Mouse (Mus musculus) v-Abl transformed pro-B cells (cell line): Measurements from ENCODE around the gene Zscan10.

Experiments used
- in situ Hi-C, 2 experiments: fragments of 400-800 bp; cut with MboI; formaldehyde crosslinking; loops; one replicate each; pipeline ENCODE4 v1.15.1; 2025; ENCODE audit not compliant: unreplicated experiment in 2 of 2

The Zscan10 gene

DNA sequence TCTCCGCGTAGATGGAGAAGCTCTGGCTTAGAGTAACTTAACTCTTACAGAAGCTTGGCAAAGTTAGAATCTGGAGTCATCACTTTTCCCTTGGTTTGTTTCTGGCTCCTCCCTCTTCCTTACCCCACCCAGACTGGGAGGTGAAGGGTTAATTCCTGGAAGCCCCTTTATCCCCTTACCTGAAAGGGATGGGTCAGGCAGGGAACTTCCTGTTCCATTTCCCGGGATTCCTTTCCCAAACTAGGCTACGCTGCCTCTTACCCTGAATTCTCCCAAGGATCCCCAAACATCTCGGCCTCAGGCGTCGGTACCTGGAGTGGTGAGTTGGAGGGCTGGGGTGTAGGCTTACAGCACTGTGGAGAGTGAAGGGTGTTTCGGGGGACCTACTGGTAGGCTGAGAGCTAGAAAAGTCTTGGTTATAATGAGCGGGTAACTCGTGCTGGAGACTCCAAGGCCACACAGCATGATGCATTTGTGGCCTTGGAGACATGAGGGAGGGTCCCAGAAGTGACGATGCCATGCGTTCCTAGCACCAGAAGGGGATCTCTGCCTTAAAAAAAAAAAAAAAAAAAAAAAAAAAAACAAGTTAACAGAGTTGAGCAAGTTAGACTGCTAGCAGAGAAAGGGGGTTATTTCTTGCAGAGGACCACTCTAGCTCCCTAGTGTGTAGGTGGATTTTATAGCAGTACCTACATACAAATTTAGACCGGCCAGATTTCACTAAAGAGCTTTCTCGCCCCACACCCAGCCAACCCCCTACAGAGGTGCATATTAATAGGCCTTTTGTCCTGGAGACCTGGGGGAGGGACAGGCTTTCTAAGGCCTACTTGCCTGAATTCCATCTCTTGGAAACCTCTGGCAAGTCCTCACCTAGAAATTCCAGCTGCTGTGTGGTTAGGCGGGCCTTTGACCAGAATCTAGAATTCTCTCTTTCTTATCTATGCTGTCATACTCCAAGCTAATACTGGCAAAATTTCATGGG lies at the start of gene Zscan10:
Zscan10 (plus strand) TSS at position 216 of the 982 bp plus-strand sequence.
- in situ Hi-C loops = loop anchor here in 1 of 2 experiments (5.0 kb wide), 1 partner anchor 34 kb away; no protein-coding TSS in a partner anchor

- in situ Hi-C loops = loop anchor here in 1 of 2 experiments (25.0 kb wide), 2 partner anchors 1139 to 1864 kb away; partner anchors contain the start of genes Gm10226 and Zfp946
These were observed 49.8 kb upstream of the Zscan10 start for GRCm38 (mm10) chr17:23550856-23551255.

DNA sequence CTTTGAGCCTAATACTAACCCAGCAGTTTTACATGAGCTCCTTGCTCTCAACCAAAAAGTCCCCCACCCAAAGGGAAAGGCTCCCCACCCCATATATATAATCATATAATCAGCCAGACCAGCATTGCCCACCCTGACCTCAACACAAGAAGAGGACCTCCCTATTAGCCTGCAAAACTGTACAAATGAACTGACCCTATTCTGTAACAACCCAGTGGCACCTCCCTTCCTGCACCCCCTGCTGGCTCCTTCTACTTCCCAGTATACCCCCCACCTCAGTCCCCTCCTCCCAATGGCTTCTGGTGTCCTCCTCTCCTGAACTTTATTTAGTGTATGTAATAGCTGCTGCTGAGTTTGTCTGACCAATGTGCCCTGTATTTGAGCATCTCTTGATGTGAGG lies 49.2 kb upstream of the Zscan10 start:
- in situ Hi-C loops = loop anchor here in 1 of 2 experiments (25.0 kb wide), 2 partner anchors 1139 to 1864 kb away; partner anchors contain the start of genes Gm10226 and Zfp946

DNA sequence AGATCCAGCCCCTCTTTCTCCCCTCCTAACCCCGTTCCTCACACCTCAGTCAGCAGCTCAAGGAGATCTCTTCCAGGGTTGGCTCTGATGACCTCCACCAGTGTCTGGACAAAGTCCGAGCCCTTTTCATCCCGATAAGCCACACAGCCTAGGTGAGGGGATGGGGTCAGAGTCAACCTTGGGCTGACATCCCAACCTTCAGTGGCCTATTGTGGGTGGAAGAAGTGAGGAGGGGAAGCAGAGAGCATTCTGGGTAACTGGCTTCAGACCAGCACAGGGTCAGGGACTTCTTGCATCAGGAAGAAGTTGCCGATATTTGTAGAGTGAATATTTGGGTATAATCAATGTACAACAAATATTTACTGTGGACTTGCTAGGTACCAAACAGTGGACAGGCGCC lies 48.7 kb upstream of the Zscan10 start:
- in situ Hi-C loops = loop anchor here in 1 of 2 experiments (25.0 kb wide), 2 partner anchors 1140 to 1865 kb away; partner anchors contain the start of genes Gm10226 and Zfp946

DNA sequence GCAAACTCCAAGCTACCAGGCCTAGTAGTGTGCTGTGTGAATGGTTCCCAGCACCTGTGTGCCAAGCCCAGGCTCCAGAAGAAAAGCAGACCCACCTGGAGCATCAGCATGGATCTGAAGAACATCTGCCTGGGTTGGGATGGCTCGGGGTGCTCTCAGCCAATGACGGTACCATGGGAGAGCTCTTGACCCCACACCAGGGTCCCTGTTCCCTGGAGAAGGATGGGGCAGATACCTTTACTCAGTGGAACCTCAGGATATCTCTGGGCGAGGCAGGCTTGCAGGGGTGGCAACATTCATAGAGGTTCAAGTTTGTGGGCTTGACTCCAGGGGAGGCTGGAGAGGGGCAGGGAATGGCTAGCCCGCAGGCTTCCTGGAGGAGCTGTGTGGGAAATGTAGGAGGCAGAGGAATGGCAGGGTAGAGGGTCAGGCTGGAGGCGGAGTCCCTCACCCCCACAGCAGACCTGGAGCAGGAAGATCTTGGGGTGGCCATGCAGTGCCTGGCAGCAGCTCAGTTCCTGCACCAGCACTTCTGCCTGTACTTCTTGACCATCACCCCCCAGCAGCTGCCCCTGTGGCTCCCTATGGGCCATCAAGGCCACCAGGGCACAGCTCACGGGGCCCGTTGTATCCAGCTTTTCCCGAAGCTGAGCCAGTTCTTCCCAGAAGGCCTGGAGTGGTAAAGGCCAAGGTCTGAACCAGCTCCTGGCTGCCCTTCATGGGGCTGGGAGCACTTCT lies 47.6 kb upstream of the Zscan10 start:
- in situ Hi-C loops = loop anchor here in 1 of 2 experiments (25.0 kb wide), 2 partner anchors 1141 to 1866 kb away; partner anchors contain the start of genes Gm10226 and Zfp946

DNA sequence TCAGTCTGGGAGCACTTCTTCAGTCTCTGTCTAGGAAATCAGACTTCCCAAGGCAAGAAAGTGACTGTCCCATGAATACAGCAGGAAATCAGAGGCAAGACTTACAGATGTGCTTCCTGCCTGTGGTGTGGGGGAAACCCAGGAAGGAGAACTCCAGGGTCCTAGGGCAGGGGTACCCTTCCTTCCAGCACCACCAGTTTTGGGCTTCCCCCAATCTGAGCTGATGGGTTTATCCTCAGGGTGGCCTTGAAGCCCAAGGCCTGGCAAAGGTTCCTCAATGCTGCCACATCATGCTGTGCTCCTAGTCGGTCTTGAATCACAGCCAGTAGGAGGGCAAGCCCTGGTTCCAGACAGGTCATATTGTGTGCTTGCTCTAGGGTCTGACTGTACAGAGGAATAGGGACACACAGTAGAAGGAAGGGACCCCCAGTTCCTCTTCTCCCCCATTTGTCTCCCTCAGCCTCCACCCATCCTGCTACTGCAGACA lies 47.0 kb upstream of the Zscan10 start:
- in situ Hi-C loops = loop anchor here in 1 of 2 experiments (25.0 kb wide), 2 partner anchors 1141 to 1866 kb away; partner anchors contain the start of genes Gm10226 and Zfp946

DNA sequence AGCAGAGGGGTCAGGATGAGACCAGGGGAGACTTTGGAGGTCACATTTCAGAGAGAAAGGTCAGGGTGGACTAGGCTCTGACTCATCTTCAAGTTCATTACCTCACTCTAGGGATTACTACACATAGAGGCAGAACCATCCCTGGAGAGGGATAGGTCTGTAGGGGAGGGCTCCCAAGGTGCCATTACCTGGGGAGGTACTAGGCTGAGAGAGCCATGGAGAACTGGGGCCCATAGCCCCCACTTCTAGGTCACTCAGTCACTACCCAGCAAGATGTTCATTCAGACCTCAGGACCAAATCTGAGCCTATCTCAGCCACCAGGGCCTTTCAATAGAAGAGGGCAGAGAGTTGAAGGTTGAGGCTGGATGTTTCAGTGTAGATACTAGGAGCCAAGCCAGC lies 46.3 kb upstream of the Zscan10 start:
- in situ Hi-C loops = loop anchor here in 1 of 2 experiments (25.0 kb wide), 2 partner anchors 1142 to 1867 kb away; partner anchors contain the start of genes Gm10226 and Zfp946

DNA sequence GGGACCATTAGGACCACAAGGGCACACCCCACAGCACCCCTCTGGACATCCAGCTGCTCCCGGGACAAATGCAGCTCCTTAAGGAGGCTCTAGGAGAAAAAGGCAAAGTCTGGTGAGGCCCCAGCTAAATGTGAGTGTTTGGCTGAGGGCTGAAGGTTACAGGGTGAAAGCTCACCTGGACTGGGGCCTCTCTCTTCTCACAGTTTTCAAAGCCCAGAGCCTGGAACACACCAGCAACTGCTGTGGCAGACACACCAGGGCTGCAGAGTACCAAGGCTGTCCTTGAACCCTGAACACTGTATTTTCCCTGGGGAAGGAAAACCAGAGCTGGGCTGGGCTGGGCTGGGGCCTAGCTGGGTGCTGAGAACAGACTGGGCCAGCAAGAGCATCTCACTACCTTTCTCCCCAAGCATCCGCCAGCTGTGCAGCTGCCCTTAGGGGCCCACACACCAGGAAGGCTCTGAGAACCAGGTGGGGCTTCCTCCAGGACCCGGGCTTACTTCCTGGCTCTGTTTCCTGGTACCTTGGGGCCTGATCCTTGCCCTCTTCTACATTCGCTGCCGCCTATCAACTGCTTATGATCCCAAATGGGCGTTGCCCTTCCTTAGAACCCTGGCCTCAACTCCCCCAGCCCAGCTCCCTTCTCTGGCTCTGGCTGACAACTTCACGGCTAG lies 45.3 kb upstream of the Zscan10 start:
- in situ Hi-C loops = loop anchor here in 1 of 2 experiments (25.0 kb wide), 2 partner anchors 1143 to 1868 kb away; partner anchors contain the start of genes Gm10226 and Zfp946

- in situ Hi-C loops = loop anchor here (10.0 to 25.0 kb wide), 4 partner anchors 365 to 1872 kb away; partner anchors contain the start of genes Zfp945 (in 2 of the 2), Gm10226 (in 1 of the 2), Zfp40 (in 1 of the 2) and Zfp946 (in 1 of the 2)
These were observed 40.9 kb upstream of the Zscan10 start for GRCm38 (mm10) chr17:23559767-23560166.

- in situ Hi-C loops = loop anchor here (10.0 to 25.0 kb wide), 4 partner anchors 369 to 1876 kb away; partner anchors contain the start of genes Zfp945 (in 2 of the 2), Gm10226 (in 1 of the 2), Zfp40 (in 1 of the 2) and Zfp946 (in 1 of the 2)
These were observed 36.9 kb upstream of the Zscan10 start, which contains the start of gene Zfp213 for GRCm38 (mm10) chr17:23563595-23564367. TSS of gene Zfp213 (minus strand) at chr17:23564238.

- in situ Hi-C loops = loop anchor here (10.0 to 25.0 kb wide), 4 partner anchors 370 to 1877 kb away; partner anchors contain the start of genes Zfp945 (in 2 of the 2), Gm10226 (in 1 of the 2), Zfp40 (in 1 of the 2) and Zfp946 (in 1 of the 2)
These were observed 36.3 kb upstream of the Zscan10 start for GRCm38 (mm10) chr17:23564368-23564715.

DNA sequence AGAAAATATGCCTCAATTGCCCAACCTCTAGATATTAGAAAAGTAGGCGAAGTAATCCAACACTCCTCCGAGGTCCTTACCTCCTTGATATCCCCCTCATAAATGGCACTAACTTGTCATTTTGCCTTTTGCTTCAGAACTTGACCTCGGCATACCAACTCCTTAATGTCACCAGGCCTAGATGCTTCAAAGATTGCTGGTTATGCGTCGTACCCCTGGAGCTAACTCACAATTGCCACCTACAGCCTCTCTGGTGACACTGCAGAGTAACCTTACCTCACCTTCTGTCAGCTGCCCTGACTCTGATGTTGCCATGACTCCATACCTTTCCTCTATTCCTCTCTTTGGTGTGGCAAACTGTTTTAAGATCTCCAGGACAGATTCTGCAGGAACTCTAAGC lies 33.9 kb upstream of the Zscan10 start:
- in situ Hi-C loops = loop anchor here (5.0 to 25.0 kb wide), 5 partner anchors 36 to 1879 kb away; partner anchors contain the start of genes Zfp945 (in 2 of the 2), Gm10226 (in 1 of the 2), Zfp40 (in 1 of the 2) and Zfp946 (in 1 of the 2)

DNA sequence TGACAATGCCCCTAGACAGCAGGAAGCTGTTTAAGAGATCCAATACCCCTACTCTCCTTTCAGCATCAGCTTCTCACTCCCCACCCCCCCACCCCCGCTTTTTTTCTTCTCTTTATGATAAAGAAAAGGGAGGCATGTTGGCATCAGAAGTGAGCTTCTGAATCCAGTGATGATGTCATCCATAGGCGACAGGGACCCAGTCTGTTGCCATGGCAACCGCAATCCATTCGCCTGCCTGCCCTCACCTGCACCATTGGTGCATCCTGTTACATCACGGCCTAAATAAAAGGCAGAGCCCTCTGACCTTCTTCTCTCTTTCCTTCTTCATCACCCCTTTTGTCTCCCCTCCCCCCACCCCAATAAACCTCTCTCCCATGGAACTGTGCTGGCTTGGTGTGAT lies 32.3 kb upstream of the Zscan10 start:
- in situ Hi-C loops = loop anchor here (5.0 to 25.0 kb wide), 5 partner anchors 34 to 1881 kb away; partner anchors contain the start of genes Zfp945 (in 2 of the 2), Gm10226 (in 1 of the 2), Zfp40 (in 1 of the 2) and Zfp946 (in 1 of the 2)

DNA sequence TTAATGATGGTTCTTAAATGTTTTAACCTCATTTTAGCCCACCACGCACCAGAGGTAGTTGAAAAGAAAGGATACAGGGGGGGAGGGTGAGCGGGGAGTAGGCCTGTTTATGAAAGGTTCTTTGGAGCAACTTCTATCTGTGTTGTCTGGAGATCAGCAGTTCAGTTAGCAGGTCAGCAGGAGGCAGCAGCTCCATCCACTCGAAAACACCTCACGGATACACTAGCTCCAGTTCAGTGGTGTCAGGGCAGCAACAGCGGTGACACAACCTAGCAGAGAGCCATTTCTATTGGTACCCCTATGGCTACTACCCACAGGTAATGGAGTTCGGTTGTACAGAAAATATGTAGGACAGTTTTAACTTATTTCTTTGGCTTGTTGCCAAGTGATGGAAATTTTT lies 30.6 kb upstream of the Zscan10 start:
- in situ Hi-C loops = loop anchor here (5.0 to 25.0 kb wide), 6 partner anchors 37 to 1883 kb away; partner anchors contain the start of genes Gm10226 (in 1 of the 2) and Zfp946 (in 1 of the 2)

GRCm38 (mm10) chr17:23571084-23571483 lies 29.6 kb upstream of the Zscan10 start:
- in situ Hi-C loops = loop anchor here (5.0 to 25.0 kb wide), 6 partner anchors 36 to 1884 kb away; partner anchors contain the start of genes Gm10226 (in 1 of the 2) and Zfp946 (in 1 of the 2)

- in situ Hi-C loops = loop anchor here (5.0 to 25.0 kb wide), 6 partner anchors 35 to 1885 kb away; partner anchors contain the start of genes Gm10226 (in 1 of the 2) and Zfp946 (in 1 of the 2)
These were observed 28.6 kb upstream of the Zscan10 start for GRCm38 (mm10) chr17:23572059-23572458.

DNA sequence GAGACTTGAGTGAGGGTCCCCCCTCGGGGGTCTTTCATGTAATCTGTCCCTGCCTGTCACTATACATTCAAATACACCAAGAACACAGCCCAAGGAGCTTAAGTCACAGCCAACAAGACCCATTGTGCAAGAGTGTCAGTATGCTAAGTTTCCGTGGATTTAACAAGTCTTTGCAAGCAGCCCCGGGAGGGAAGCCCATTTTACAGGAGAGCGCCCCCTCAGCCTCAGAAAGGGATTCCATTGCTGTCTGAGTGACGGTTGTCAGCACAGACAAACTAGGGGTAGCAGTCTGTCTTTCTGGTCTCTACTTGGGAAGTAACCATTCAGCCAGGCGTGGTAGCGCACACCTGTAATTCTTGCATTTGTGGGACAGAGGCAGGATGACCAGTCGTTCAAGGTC lies 26.5 kb upstream of the Zscan10 start:
- in situ Hi-C loops = loop anchor here (5.0 to 25.0 kb wide), 6 partner anchors 33 to 1887 kb away; partner anchors contain the start of genes Gm10226 (in 1 of the 2) and Zfp946 (in 1 of the 2)
